24 mouse cellular contexts compared by ENCODE assay signal in genomic region chr10:68025660-68026059, GRCm38 (mm10).
"Had no signal": no experiment of that assay in that cellular context is flagged by ENCODE, and none has a peak within 500 bp of the region (broad histone marks: within the 10 kb centered on the region; RNA-seq: fewer than 3 reads in every experiment).

No protein-coding gene starts in this region.

- H3K9me3 ChIP-seq: heart, embryonic 10.5 days; heart, embryonic 12.5 days; intestine, embryonic 15.5 days; limb, embryonic 10.5 days; limb, embryonic 12.5 days; liver, embryonic 13.5 days; liver, embryonic 15.5 days had no signal

- H3K27me3 ChIP-seq: heart, embryonic 12.5 days; intestine, embryonic 15.5 days; limb, embryonic 12.5 days; liver, embryonic 13.5 days; liver, embryonic 15.5 days had no signal

- H3K9ac ChIP-seq: heart, embryonic 12.5 days; intestine, embryonic 15.5 days; limb, embryonic 12.5 days; liver, embryonic 13.5 days; liver, embryonic 15.5 days had no signal

- H3K4me1 ChIP-seq: heart, embryonic 12.5 days; intestine, embryonic 15.5 days; limb, embryonic 12.5 days; liver, embryonic 13.5 days; liver, embryonic 15.5 days had no signal

- ATAC-seq: inflammation-experienced regulatory T-cells, adult 6 months; intestine, embryonic 15.5 days; intestine, postnatal 0 days had no signal

- H3K27ac ChIP-seq: gastrocnemius, adult 2 months; heart, embryonic 10.5 days; intestine, embryonic 15.5 days; layer of hippocampus, adult 2 months; left cerebral cortex, adult 2 months; limb, embryonic 12.5 days; liver, embryonic 13.5 days; liver, embryonic 15.5 days had no signal

- H3K4me3 ChIP-seq: gastrocnemius, adult 2 months; heart, embryonic 10.5 days; heart, embryonic 12.5 days; intestine, embryonic 15.5 days; layer of hippocampus, adult 2 months; left cerebral cortex, adult 2 months; limb, embryonic 10.5 days; limb, embryonic 12.5 days; liver, embryonic 13.5 days; liver, embryonic 15.5 days had no signal

- H3K36me3 ChIP-seq: intestine, embryonic 15.5 days; liver, embryonic 13.5 days; liver, embryonic 15.5 days had no signal

- H3K4me2 ChIP-seq: heart, embryonic 12.5 days; intestine, embryonic 15.5 days; limb, embryonic 12.5 days; liver, embryonic 11.5 days; liver, embryonic 13.5 days; liver, embryonic 15.5 days had no signal

- DNase-seq: gastrocnemius, adult 2 months; gastrocnemius, postnatal 10 days; gastrocnemius, postnatal 25 days; heart, adult 18-20 months; heart, postnatal 10 days; heart, postnatal 4 days; kidney, adult 18-20 months; kidney, adult 8-10 months; kidney, postnatal 10 days; kidney, postnatal 25 days; kidney, postnatal 4 days; liver; liver, embryonic 13.5 days had no signal
